Mouse (Mus musculus) ES-E14 (cell line): ENCODE data around the gene Gm5294.

Experiments used
- CHD2 ChIP-seq: IDR thresholded peaks from 2 replicates; pipeline ENCODE4 v1.6.1; 2014; ENCODE audit warnings: mild to moderate bottlenecking, low read depth, low read length, inconsistent platforms
- HCFC1 ChIP-seq: IDR thresholded peaks from 2 replicates; pipeline ENCODE4 v1.6.1; 2012; ENCODE audit warnings: low read length, inconsistent platforms, borderline replicate concordance; ENCODE audit not compliant: insufficient read depth
- MAFK ChIP-seq: IDR thresholded peaks from 2 replicates; pipeline ENCODE4 v1.6.1; 2014; ENCODE audit warnings: mild to moderate bottlenecking, low read depth, low read length, inconsistent platforms; ENCODE audit not compliant: insufficient read depth
- ZC3H11A ChIP-seq: IDR thresholded peaks from 2 replicates; pipeline ENCODE4 v1.6.1; 2012; ENCODE audit warnings: low read depth, mild to moderate bottlenecking, inconsistent platforms, low read length, borderline replicate concordance
- ZNF384 ChIP-seq: IDR thresholded peaks from 2 replicates; pipeline ENCODE4 v1.6.1; 2012; ENCODE audit warnings: low read depth, low read length, inconsistent platforms

GRCm38 (mm10) chr5:138775096-138775495, 44.8 kb upstream of the Gm5294 start:
- TF ChIP-seq ZNF384 (no peak), MAFK (no peak), ZC3H11A (no peak), CHD2 (no peak), HCFC1 (no peak)
